Mouse (Mus musculus) midbrain, embryonic 10.5 days (tissue): Measurements from ENCODE around the gene Stxbp1. TPM values are rescaled to one million over a fixed set of nuclear protein-coding genes. Genes with fewer than 3 reads are reported as not detected.

Source experiments
- DNase-seq: peaks from one replicate; pipeline ENCODE4 v3.0.0-alpha.2; 2017; ENCODE audit warnings: low spot score
- H3K27ac ChIP-seq: fragments of 300-500 bp; sonication (generic); replicated peaks from 2 replicates; pipeline ENCODE4 v1.5.1; 2016; ENCODE audit warnings: mild to moderate bottlenecking
- H3K27me3 ChIP-seq: fragments of 300-500 bp; sonication (generic); 2 replicates; pipeline ENCODE4 v1.6.1; 2016; ENCODE audit warnings: low read depth, mild to moderate bottlenecking; ENCODE audit not compliant: poor library complexity, severe bottlenecking
- H3K36me3 ChIP-seq: fragments of 300-500 bp; sonication (generic); 2 replicates; pipeline ENCODE4 v1.6.1; 2016; ENCODE audit warnings: mild to moderate bottlenecking, moderate library complexity
- H3K4me1 ChIP-seq: fragments of 300-500 bp; sonication (generic); 2 replicates; pipeline ENCODE4 v1.6.1; 2016
- H3K4me3 ChIP-seq: fragments of 300-500 bp; sonication (generic); 2 replicates; pipeline ENCODE4 v1.5.1; 2016; ENCODE audit warnings: mild to moderate bottlenecking, moderate library complexity
- H3K9me3 ChIP-seq: fragments of 300-500 bp; sonication (generic); replicated peaks from 2 replicates; pipeline ENCODE4 v1.6.1; 2016; ENCODE audit warnings: mild to moderate bottlenecking
- WGBS: fragments of 180-500 bp; shearing (Covaris S2); methylation state at CpG from one replicate; pipeline ENCODE4 v1.1.7; 2016; 5-methylcytosine and 5-hydroxymethylcytosine counted together
- polyA plus RNA-seq: library from polyadenylated mRNA; unstranded; fragments of >200 nt; fragmentation: Nextera tagmentation; extraction: Ambion mirVana; gene quantifications from 2 replicates; pipeline ENCODE4 v1.2.1, GENCODE M21; 2016

Stxbp1 gene
- polyA plus RNA-seq, 1 experiment from 2014 or later: 31.4 TPM

DNA sequence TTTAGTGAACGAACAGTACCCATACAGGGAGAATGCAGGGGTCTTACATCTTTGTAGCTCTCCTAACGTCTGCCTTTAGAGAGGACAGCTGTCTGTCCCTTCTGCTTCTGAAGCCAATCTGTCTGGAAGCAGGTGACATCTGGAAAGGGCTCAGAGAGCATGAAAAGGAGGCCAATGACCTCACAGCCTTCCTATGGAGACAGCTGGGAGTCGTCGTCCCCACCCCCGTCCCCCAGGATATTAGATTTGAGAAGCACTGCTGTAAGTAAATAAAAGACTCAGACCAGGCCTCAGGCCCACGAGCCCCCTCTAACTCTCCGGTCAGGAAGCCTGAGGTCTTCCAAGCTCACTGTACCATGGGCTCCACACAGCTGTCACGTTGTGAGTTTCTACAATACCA is 22.9 kb downstream of the Stxbp1 start:
- peak overlapping the region; percentile 82 for H3K27ac ChIP-seq
- WGBS: 56% methylated on average over 8 of the region's 8 CpGs
- no peaks in the 10 kb centered on the region for H3K9me3 ChIP-seq
- DNase-seq: peak; percentile 29
- H3K4me1 ChIP-seq: peaks cover 23% of the 10 kb centered on the region
- peaks cover 5% of the 10 kb centered on the region for H3K36me3 ChIP-seq
- no peak overlapping the region for H3K4me3 ChIP-seq
- H3K27me3 ChIP-seq: no peaks in the 10 kb centered on the region

GRCm38 (mm10) chr2:32823579-32824154 is 23.4 kb downstream of the Stxbp1 start:
- Histone ChIP-seq H3K4me3 (no peak overlapping the region), H3K9me3 (no peaks in the 10 kb centered on the region), H3K27ac (peak overlapping the region; percentile 82), H3K36me3 (peaks cover 5% of the 10 kb centered on the region), H3K4me1 (peaks cover 23% of the 10 kb centered on the region), H3K27me3 (no peaks in the 10 kb centered on the region)
- 76% methylated on average over 8 of the region's 8 CpGs for WGBS
- no peak for DNase-seq

DNA sequence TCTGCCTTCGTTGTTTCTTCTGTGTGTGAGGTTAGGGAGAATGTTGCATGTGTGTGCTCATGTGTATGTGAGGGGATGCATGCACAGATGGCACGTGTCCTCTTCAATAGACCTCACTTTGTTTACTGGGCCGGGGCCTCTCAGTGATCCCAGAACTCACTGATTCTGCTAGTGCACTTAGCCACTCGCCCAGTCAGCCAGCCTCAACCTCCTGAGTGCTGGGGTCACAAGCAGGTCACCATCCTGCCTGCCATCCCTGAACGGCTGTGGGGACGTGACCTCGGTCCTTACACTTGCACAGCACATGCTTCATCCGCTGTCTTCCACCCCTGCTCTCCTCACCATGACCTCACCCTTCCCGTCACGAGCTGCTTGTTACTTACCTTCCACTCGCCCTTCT is 23.9 kb downstream of the Stxbp1 start:
- no peak for DNase-seq

GRCm38 (mm10) chr2:32822643-32823042 is 24.4 kb downstream of the Stxbp1 start:
- 84% methylated on average over 6 of the region's 6 CpGs for WGBS
- no peaks in the 10 kb centered on the region for H3K9me3 ChIP-seq
- H3K27ac ChIP-seq: peak overlapping the region; percentile 82
- H3K4me1 ChIP-seq: peaks cover 23% of the 10 kb centered on the region
- H3K27me3 ChIP-seq: no peaks in the 10 kb centered on the region
- no peak for DNase-seq
- peaks cover 14% of the 10 kb centered on the region for H3K36me3 ChIP-seq
- H3K4me3 ChIP-seq: no peak overlapping the region

More for the DNA sequence above, 23.9 kb downstream of the Stxbp1 start:
- no peaks in the 10 kb centered on the region for H3K27me3 ChIP-seq
- H3K4me1 ChIP-seq: peaks cover 23% of the 10 kb centered on the region
- peak overlapping the region; percentile 82 for H3K27ac ChIP-seq
- no peaks in the 10 kb centered on the region for H3K9me3 ChIP-seq
- H3K4me3 ChIP-seq: no peak overlapping the region
- peaks cover 8% of the 10 kb centered on the region for H3K36me3 ChIP-seq
- 82% methylated on average over 11 of the region's 11 CpGs for WGBS

DNA sequence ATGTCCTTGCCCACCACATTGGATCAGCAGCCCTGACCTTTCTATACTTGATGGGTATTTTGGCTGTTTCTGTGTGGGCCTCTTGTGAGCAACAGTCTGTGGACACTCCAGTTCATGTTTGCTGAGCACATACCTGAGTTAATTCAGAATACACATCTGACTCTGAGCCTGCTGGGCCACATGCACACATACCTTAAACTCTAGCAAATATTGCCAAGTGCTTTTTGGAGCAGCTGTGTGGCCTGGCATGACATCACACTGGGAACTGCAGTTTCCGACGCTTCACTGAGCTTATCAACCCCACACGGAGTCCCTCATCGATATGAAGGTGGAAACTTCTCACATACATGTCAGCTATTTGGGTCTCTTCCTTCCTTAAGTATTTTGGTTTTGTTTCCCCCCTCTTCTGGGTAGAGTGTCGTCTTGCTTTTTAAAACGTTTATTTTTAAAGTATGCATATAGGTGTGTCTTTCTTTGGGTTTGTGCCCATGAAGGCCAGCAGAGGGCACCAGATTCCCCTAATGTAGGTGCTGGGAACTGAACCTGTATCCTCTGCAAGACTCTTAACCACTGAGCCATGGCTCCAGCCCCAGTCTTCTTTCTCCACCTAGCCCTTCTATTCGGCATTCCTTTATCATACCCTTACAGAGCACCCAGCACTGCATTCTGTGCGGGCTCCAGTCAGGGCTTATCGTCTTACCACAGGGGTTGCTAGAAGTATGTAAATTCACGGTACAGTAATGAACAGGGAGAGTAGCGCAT is 25.8 kb downstream of the Stxbp1 start:
- H3K27me3 ChIP-seq: no peaks in the 10 kb centered on the region
- peaks cover 23% of the 10 kb centered on the region for H3K4me1 ChIP-seq
- no peaks in the 10 kb centered on the region for H3K9me3 ChIP-seq
- WGBS: 76% methylated on average over 11 of the region's 11 CpGs
- H3K36me3 ChIP-seq: peaks cover 19% of the 10 kb centered on the region
- H3K27ac ChIP-seq: no peak overlapping the region
- peak; percentile 40 for DNase-seq
- H3K4me3 ChIP-seq: no peak overlapping the region

GRCm38 (mm10) chr2:32818208-32818607 is 28.8 kb downstream of the Stxbp1 start:
- Histone ChIP-seq H3K4me1 (peaks cover 9% of the 10 kb centered on the region), H3K9me3 (no peaks in the 10 kb centered on the region), H3K27me3 (no peaks in the 10 kb centered on the region), H3K27ac (no peak overlapping the region), H3K4me3 (no peak overlapping the region), H3K36me3 (peaks cover 36% of the 10 kb centered on the region)
- WGBS: 94% methylated on average over 5 of the region's 5 CpGs
- no peak for DNase-seq

GRCm38 (mm10) chr2:32817589-32817988 is 29.5 kb downstream of the Stxbp1 start:
- WGBS: 72% methylated on average over 7 of the region's 7 CpGs
- DNase-seq: no peak
- no peaks in the 10 kb centered on the region for H3K27me3 ChIP-seq
- H3K9me3 ChIP-seq: no peaks in the 10 kb centered on the region
- no peak overlapping the region for H3K4me3 ChIP-seq
- H3K4me1 ChIP-seq: peaks cover 2% of the 10 kb centered on the region
- peaks cover 41% of the 10 kb centered on the region for H3K36me3 ChIP-seq
- H3K27ac ChIP-seq: peak overlapping the region; percentile 49

- Histone ChIP-seq H3K36me3 (peaks cover 43% of the 10 kb centered on the region), H3K4me3 (no peak overlapping the region), H3K4me1 (no peaks in the 10 kb centered on the region), H3K27ac (peak overlapping the region; percentile 49), H3K27me3 (no peaks in the 10 kb centered on the region), H3K9me3 (no peaks in the 10 kb centered on the region)
- no peak for DNase-seq
- 85% methylated on average over 17 of the region's 17 CpGs for WGBS
Observed at GRCm38 (mm10) chr2:32816946-32817581, 30.0 kb downstream of the Stxbp1 start.

DNA sequence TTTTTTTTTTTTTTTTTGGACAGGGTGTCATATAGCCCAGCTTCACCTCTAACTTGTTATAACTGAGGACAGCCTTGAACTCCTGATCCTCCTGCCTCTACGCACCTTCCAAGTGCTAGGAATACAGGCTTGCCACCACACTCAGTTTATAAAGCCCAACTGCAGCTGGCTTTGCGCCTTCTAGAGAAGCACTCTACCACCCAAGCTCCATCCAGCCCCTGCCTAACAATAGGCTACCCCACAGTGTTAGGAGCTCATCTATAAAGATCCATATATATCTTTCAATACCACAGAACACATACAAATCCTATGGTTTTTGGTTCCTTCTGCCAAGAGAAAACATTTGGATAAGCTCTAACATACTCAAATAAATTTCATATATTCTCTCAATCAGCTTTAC is 30.5 kb downstream of the Stxbp1 start:
- Histone ChIP-seq H3K36me3 (peaks cover 46% of the 10 kb centered on the region), H3K4me1 (peaks cover 5% of the 10 kb centered on the region; the same call in 1 of the 2 replicates), H3K27me3 (no peaks in the 10 kb centered on the region), H3K4me3 (no peak overlapping the region), H3K27ac (no peak overlapping the region), H3K9me3 (no peaks in the 10 kb centered on the region)
- WGBS: 90% methylated on average over 2 of the region's 2 CpGs
- DNase-seq: no peak

- Histone ChIP-seq H3K27me3 (no peaks in the 10 kb centered on the region), H3K4me1 (peaks cover 10% of the 10 kb centered on the region), H3K27ac (peak overlapping the region; percentile 52; the same call in 1 of the 2 replicates), H3K9me3 (no peaks in the 10 kb centered on the region), H3K4me3 (no peak overlapping the region), H3K36me3 (peaks cover 68% of the 10 kb centered on the region)
- WGBS: 88% methylated on average over 8 of the region's 8 CpGs
- no peak for DNase-seq
Observed at GRCm38 (mm10) chr2:32811959-32812358, 35.1 kb downstream of the Stxbp1 start.

- Histone ChIP-seq H3K27me3 (no peaks in the 10 kb centered on the region), H3K27ac (no peak overlapping the region), H3K36me3 (peaks cover 79% of the 10 kb centered on the region), H3K4me3 (no peak overlapping the region), H3K9me3 (no peaks in the 10 kb centered on the region), H3K4me1 (peaks cover 10% of the 10 kb centered on the region)
- 93% methylated on average over 14 of the region's 14 CpGs for WGBS
- no peak for DNase-seq
Observed at GRCm38 (mm10) chr2:32808816-32809566, 38.1 kb downstream of the Stxbp1 start.

- Histone ChIP-seq H3K27me3 (no peaks in the 10 kb centered on the region), H3K27ac (no peak overlapping the region; the same call in 1 of the 2 replicates), H3K36me3 (peaks cover 90% of the 10 kb centered on the region), H3K4me1 (peaks cover 3% of the 10 kb centered on the region; the same call in 1 of the 2 replicates), H3K4me3 (no peak overlapping the region), H3K9me3 (no peaks in the 10 kb centered on the region)
- DNase-seq: no peak
- WGBS: 86% methylated on average over 10 of the region's 10 CpGs
Observed at GRCm38 (mm10) chr2:32798251-32798962, 48.6 kb downstream of the Stxbp1 start.
